Mouse (Mus musculus) heart, postnatal 0 days (tissue): ENCODE measurements around the gene Vmn2r94.

ENCODE experiments used
- CTCF ChIP-seq: IDR thresholded peaks from 2 replicates; pipeline ENCODE4 v1.5.1; 2016; ENCODE audit warnings: antibody characterized with exemption, control low read depth, low read depth
- EP300 ChIP-seq: IDR thresholded peaks from 2 replicates; pipeline ENCODE4 v1.6.1; 2016; ENCODE audit warnings: antibody characterized with exemption, low read depth

DNA sequence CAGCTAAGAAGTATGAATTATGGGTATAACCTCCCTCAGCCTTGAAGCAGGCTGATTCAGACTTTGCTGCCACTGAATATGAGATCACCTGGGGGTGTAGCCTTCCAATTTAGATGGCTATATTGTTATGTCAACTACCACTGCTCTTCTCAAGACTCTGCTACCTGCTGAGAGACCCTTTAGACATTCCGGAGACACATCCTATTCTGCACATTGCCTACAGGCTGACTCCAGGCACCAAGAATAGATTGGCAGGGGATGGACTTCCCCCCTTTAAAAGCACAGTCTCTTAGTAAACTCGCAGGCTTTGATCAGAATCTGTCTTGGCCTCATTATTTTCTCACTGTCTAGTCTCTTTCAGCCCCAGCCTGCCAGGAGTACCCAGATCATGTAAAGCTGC lies 45.6 kb downstream of the Vmn2r94 start:
- no peak for TF ChIP-seq EP300
- TF ChIP-seq CTCF: no peak
